Mouse (Mus musculus): Measurements from ENCODE around the gene Ptpn3. TPM values are rescaled to one million over a fixed set of nuclear protein-coding genes. Genes with fewer than 3 reads are reported as not detected.

Ptpn3 gene
- polyA plus RNA-seq, 1 experiment from 2014 or later, result 3.4 TPM

- Histone ChIP-seq H3K27ac (ENCODE audit: low read depth, low read length) (no peak overlapping the region), H3K36me3 (ENCODE audit: control insufficient read depth, insufficient read depth, low read length) (no peaks in the 10 kb centered on the region), H3K4me2 (replicated peaks; ENCODE audit: low read depth, low read length) (peak overlapping the region; percentile 26; the same call in 1 of the 2 replicates), H3K4me1 (replicated peaks; ENCODE audit: control insufficient read depth, insufficient read depth, low read length) (peaks cover 5% of the 10 kb centered on the region; the same call in 1 of the 2 replicates), H3K9me3 (ENCODE audit: control insufficient read depth, low read length) (no peaks in the 10 kb centered on the region), H3K4me3 (ENCODE audit: low read depth, low read length) (no peak overlapping the region), H3K9ac (ENCODE audit: low read depth, low read length) (peak overlapping the region; percentile 21; the same call in 1 of the 2 replicates), H3K27me3 (ENCODE audit: control insufficient read depth, insufficient read depth, low read length) (no peaks in the 10 kb centered on the region)
- WGBS, result 9% methylated on average over 9 of the region's 9 CpGs
- DNase-seq (ENCODE audit: low spot score) (peak; percentile 31), ATAC-seq (ENCODE audit: low FRiP score) (0 out of 2 replicates have a peak, but pooled peaks have one; percentile 54)
These were observed 148.4 kb downstream of the Ptpn3 start for GRCm38 (mm10) chr4:57153068-57153835.

GRCm38 (mm10) chr4:57148182-57148581, 153.5 kb downstream of the Ptpn3 start:
- WGBS, result 62% methylated on average over 3 of the region's 3 CpGs
- ATAC-seq (ENCODE audit: low FRiP score), result no peak
- no peaks in the 10 kb centered on the region for H3K36me3 ChIP-seq (ENCODE audit: control insufficient read depth, insufficient read depth, low read length)

GRCm38 (mm10) chr4:57143026-57143937, 158.4 kb downstream of the Ptpn3 start, which contains the start of gene Epb41l4b:
Epb41l4b (minus strand) TSS chr4:57143437.
- Histone ChIP-seq H3K9me3 (ENCODE audit: control insufficient read depth, low read length) (no peaks in the 10 kb centered on the region), H3K36me3 (ENCODE audit: control insufficient read depth, insufficient read depth, low read length) (no peaks in the 10 kb centered on the region), H3K9ac (ENCODE audit: low read depth, low read length) (peak within 1 kb of the TSS; percentile 71), H3K27ac (ENCODE audit: low read depth, low read length) (0 out of 2 replicates have a peak within 1 kb of the TSS, but pooled peaks have one; percentile 30), H3K4me2 (replicated peaks; ENCODE audit: low read depth, low read length) (peak within 1 kb of the TSS; percentile 87), H3K4me3 (ENCODE audit: low read depth, low read length) (peak within 1 kb of the TSS; percentile 54), H3K4me1 (replicated peaks; ENCODE audit: control insufficient read depth, insufficient read depth, low read length) (peaks cover 11% of the 10 kb centered on the region), H3K27me3 (ENCODE audit: control insufficient read depth, insufficient read depth, low read length) (peaks cover 28% of the 10 kb centered on the region)
- 1% methylated on average over 40 of the region's 142 CpGs for WGBS
- ATAC-seq (ENCODE audit: low FRiP score) (peak; percentile 92), DNase-seq (ENCODE audit: low spot score) (peak; percentile 90)

More at GRCm38 (mm10) chr4:57148182-57148581, 153.5 kb downstream of the Ptpn3 start:
- Histone ChIP-seq H3K9me3 (ENCODE audit: control insufficient read depth, low read length) (no peaks in the 10 kb centered on the region), H3K4me2 (replicated peaks; ENCODE audit: low read depth, low read length) (no peak overlapping the region), H3K27ac (ENCODE audit: low read depth, low read length) (no peak overlapping the region), H3K4me3 (ENCODE audit: low read depth, low read length) (no peak overlapping the region), H3K4me1 (replicated peaks; ENCODE audit: control insufficient read depth, insufficient read depth, low read length) (peaks cover under 1% of the 10 kb centered on the region; the same call in 1 of the 2 replicates), H3K27me3 (ENCODE audit: control insufficient read depth, insufficient read depth, low read length) (peaks cover 8% of the 10 kb centered on the region), H3K9ac (ENCODE audit: low read depth, low read length) (no peak overlapping the region)
- DNase-seq (ENCODE audit: low spot score), result no peak

GRCm38 (mm10) chr4:57142374-57143025, 159.1 kb downstream of the Ptpn3 start:
- under 1% methylated on average over 35 of the region's 43 CpGs for WGBS
- peak overlapping the region; percentile 71 for H3K9ac ChIP-seq (ENCODE audit: low read depth, low read length)
- DNase-seq (ENCODE audit: low spot score), result peak; percentile 43
- peak overlapping the region; percentile 87 for H3K4me2 ChIP-seq (replicated peaks; ENCODE audit: low read depth, low read length)
- H3K4me3 ChIP-seq (ENCODE audit: low read depth, low read length), result peak overlapping the region; percentile 54
- H3K9me3 ChIP-seq (ENCODE audit: control insufficient read depth, low read length), result no peaks in the 10 kb centered on the region
- peak; percentile 53 for ATAC-seq (ENCODE audit: low FRiP score)
- no peak overlapping the region for H3K27ac ChIP-seq (ENCODE audit: low read depth, low read length)
- no peaks in the 10 kb centered on the region for H3K36me3 ChIP-seq (ENCODE audit: control insufficient read depth, insufficient read depth, low read length)
- H3K27me3 ChIP-seq (ENCODE audit: control insufficient read depth, insufficient read depth, low read length), result peaks cover 28% of the 10 kb centered on the region
- peaks cover 11% of the 10 kb centered on the region for H3K4me1 ChIP-seq (replicated peaks; ENCODE audit: control insufficient read depth, insufficient read depth, low read length)

GRCm38 (mm10) chr4:57141908-57142361, 159.7 kb downstream of the Ptpn3 start:
- no peaks in the 10 kb centered on the region for H3K36me3 ChIP-seq (ENCODE audit: control insufficient read depth, insufficient read depth, low read length)
- peaks cover 11% of the 10 kb centered on the region for H3K4me1 ChIP-seq (replicated peaks; ENCODE audit: control insufficient read depth, insufficient read depth, low read length)
- H3K4me3 ChIP-seq (ENCODE audit: low read depth, low read length), result peak overlapping the region; percentile 54
- no peak overlapping the region for H3K9ac ChIP-seq (ENCODE audit: low read depth, low read length)
- peak overlapping the region; percentile 87 for H3K4me2 ChIP-seq (replicated peaks; ENCODE audit: low read depth, low read length)
- no peaks in the 10 kb centered on the region for H3K9me3 ChIP-seq (ENCODE audit: control insufficient read depth, low read length)
- DNase-seq (ENCODE audit: low spot score) (no peak), ATAC-seq (ENCODE audit: low FRiP score) (peak; percentile 30; the same call in 1 of the 2 replicates)
- peaks cover 28% of the 10 kb centered on the region for H3K27me3 ChIP-seq (ENCODE audit: control insufficient read depth, insufficient read depth, low read length)
- WGBS, result 6% methylated on average over 26 of the region's 26 CpGs
- H3K27ac ChIP-seq (ENCODE audit: low read depth, low read length), result no peak overlapping the region

- H3K4me1 ChIP-seq (replicated peaks; ENCODE audit: control insufficient read depth, insufficient read depth, low read length), result peaks cover 11% of the 10 kb centered on the region
- H3K9me3 ChIP-seq (ENCODE audit: control insufficient read depth, low read length), result no peaks in the 10 kb centered on the region
- peaks cover 28% of the 10 kb centered on the region for H3K27me3 ChIP-seq (ENCODE audit: control insufficient read depth, insufficient read depth, low read length)
- WGBS, result 25% methylated on average over 15 of the region's 15 CpGs
- no peaks in the 10 kb centered on the region for H3K36me3 ChIP-seq (ENCODE audit: control insufficient read depth, insufficient read depth, low read length)
- peak overlapping the region; percentile 54 for H3K4me3 ChIP-seq (ENCODE audit: low read depth, low read length)
- H3K27ac ChIP-seq (ENCODE audit: low read depth, low read length), result no peak overlapping the region
- DNase-seq (ENCODE audit: low spot score) (peak; percentile 33), ATAC-seq (ENCODE audit: low FRiP score) (no peak)
- H3K4me2 ChIP-seq (replicated peaks; ENCODE audit: low read depth, low read length), result peak overlapping the region; percentile 87; the same call in 1 of the 2 replicates
- H3K9ac ChIP-seq (ENCODE audit: low read depth, low read length), result no peak overlapping the region
These were observed 160.5 kb downstream of the Ptpn3 start for GRCm38 (mm10) chr4:57140992-57141717.
